Mouse (Mus musculus) neural tube, embryonic 11.5 days (tissue): ENCODE measurements around the gene Tent4b. TPM values are rescaled to one million over a fixed set of nuclear protein-coding genes. Genes with fewer than 3 reads are reported as not detected.

Experiments
- ATAC-seq: fragments of 200-750 bp; cut with Nextera tagmentation; 2 replicates; pipeline ENCODE4 v1.8.0; 2017; ENCODE audit warnings: moderate number of reproducible peaks, mild to moderate bottlenecking, moderate TSS enrichment, moderate library complexity; ENCODE audit not compliant: insufficient read depth, low FRiP score, low TSS enrichment
- DNase-seq: peaks from one replicate; pipeline ENCODE4 v3.0.0-alpha.2; 2015; ENCODE audit warnings: low spot score
- H3K27ac ChIP-seq: fragments of 300-500 bp; sonication (generic); 2 replicates; pipeline ENCODE4 v1.5.1; 2014; ENCODE audit warnings: low read depth, mild to moderate bottlenecking, low read length
- H3K27me3 ChIP-seq: fragments of 300-500 bp; sonication (generic); 2 replicates; pipeline ENCODE4 v1.6.1; 2014; ENCODE audit warnings: mild to moderate bottlenecking, low read length, mixed read lengths; ENCODE audit not compliant: control insufficient read depth, insufficient read depth
- H3K36me3 ChIP-seq: fragments of 300-500 bp; sonication (generic); 2 replicates; pipeline ENCODE4 v1.6.1; 2014; ENCODE audit warnings: mild to moderate bottlenecking, low read length, moderate library complexity, mixed read lengths; ENCODE audit not compliant: control insufficient read depth, insufficient read depth
- H3K4me1 ChIP-seq: fragments of 300-500 bp; sonication (generic); 2 replicates; pipeline ENCODE4 v1.6.1; 2014; ENCODE audit warnings: low read length, mixed read lengths; ENCODE audit not compliant: control insufficient read depth, insufficient read depth
- H3K4me2 ChIP-seq: fragments of 300-500 bp; sonication (generic); 2 replicates; pipeline ENCODE4 v1.6.1; 2014; ENCODE audit warnings: low read depth, mild to moderate bottlenecking, moderate library complexity
- H3K4me3 ChIP-seq: fragments of 300-500 bp; sonication (generic); 2 replicates; pipeline ENCODE4 v1.5.1; 2014; ENCODE audit warnings: low read depth, low read length
- H3K9ac ChIP-seq: fragments of 300-500 bp; sonication (generic); 2 replicates; pipeline ENCODE4 v1.6.1; 2014; ENCODE audit warnings: mild to moderate bottlenecking, low read length
- H3K9me3 ChIP-seq: fragments of 300-500 bp; sonication (generic); 2 replicates; pipeline ENCODE4 v1.6.1; 2016; ENCODE audit warnings: low read length; ENCODE audit not compliant: control insufficient read depth
- WGBS: fragments of 180-500 bp; shearing (Covaris S2); extraction: QIAGEN DNeasy Blood & Tissue Kit; methylation state at CpG from one replicate; pipeline ENCODE4 v1.1.7; 2014; 5-methylcytosine and 5-hydroxymethylcytosine counted together
- polyA plus RNA-seq: library from polyadenylated mRNA; unstranded; fragments of >200 nt; fragmentation: Nextera tagmentation; extraction: Ambion mirVana; gene quantifications from 2 replicates; pipeline ENCODE4 v1.2.1, GENCODE M21; 2014

Gene Tent4b
- polyA plus RNA-seq, 1 experiment from 2014 or later: 11.2 TPM

GRCm38 (mm10) chr8:88244298-88244697 lies 45.3 kb downstream of the Tent4b start:
- DNase-seq (no peak), ATAC-seq (no peak)
- Histone ChIP-seq H3K27me3 (no peaks in the 10 kb centered on the region), H3K36me3 (no peaks in the 10 kb centered on the region), H3K27ac (no peak overlapping the region), H3K4me2 (no peak overlapping the region), H3K4me3 (no peak overlapping the region), H3K4me1 (no peaks in the 10 kb centered on the region), H3K9ac (no peak overlapping the region), H3K9me3 (no peaks in the 10 kb centered on the region)
- 75% methylated on average over 4 of the region's 4 CpGs for WGBS

- H3K27ac ChIP-seq: no peak overlapping the region
- no peaks in the 10 kb centered on the region; the same call in 1 of the 2 replicates for H3K36me3 ChIP-seq
- WGBS: 77% methylated on average over 3 of the region's 3 CpGs
- no peaks in the 10 kb centered on the region for H3K4me1 ChIP-seq
- no peak overlapping the region for H3K4me3 ChIP-seq
- H3K27me3 ChIP-seq: no peaks in the 10 kb centered on the region
- no peak for ATAC-seq
- no peak overlapping the region for H3K9ac ChIP-seq
- no peaks in the 10 kb centered on the region for H3K9me3 ChIP-seq
- no peak overlapping the region for H3K4me2 ChIP-seq
- peak; percentile 51 for DNase-seq
These were observed 53.8 kb downstream of the Tent4b start for GRCm38 (mm10) chr8:88252791-88253190.

- 90% methylated on average over 7 of the region's 7 CpGs for WGBS
- no peak overlapping the region for H3K4me2 ChIP-seq
- ATAC-seq: no peak
- DNase-seq: no peak
- no peak overlapping the region for H3K27ac ChIP-seq
- no peak overlapping the region for H3K9ac ChIP-seq
- H3K4me3 ChIP-seq: no peak overlapping the region
- no peaks in the 10 kb centered on the region for H3K9me3 ChIP-seq
- no peaks in the 10 kb centered on the region for H3K4me1 ChIP-seq
- H3K27me3 ChIP-seq: no peaks in the 10 kb centered on the region
- no peaks in the 10 kb centered on the region; the same call in 1 of the 2 replicates for H3K36me3 ChIP-seq
These were observed 55.9 kb downstream of the Tent4b start for GRCm38 (mm10) chr8:88254957-88255356.

GRCm38 (mm10) chr8:88258024-88258423 lies 59.0 kb downstream of the Tent4b start:
- H3K27ac ChIP-seq: no peak overlapping the region
- WGBS: 77% methylated on average over 6 of the region's 6 CpGs
- no peak overlapping the region for H3K4me3 ChIP-seq
- no peaks in the 10 kb centered on the region for H3K4me1 ChIP-seq
- no peak overlapping the region for H3K9ac ChIP-seq
- no peak overlapping the region for H3K4me2 ChIP-seq
- ATAC-seq (no peak), DNase-seq (no peak)
- no peaks in the 10 kb centered on the region for H3K27me3 ChIP-seq
- H3K9me3 ChIP-seq: no peaks in the 10 kb centered on the region
- no peaks in the 10 kb centered on the region for H3K36me3 ChIP-seq

GRCm38 (mm10) chr8:88258544-88258943 lies 59.5 kb downstream of the Tent4b start:
- DNase-seq (no peak), ATAC-seq (no peak)
- Histone ChIP-seq H3K36me3 (no peaks in the 10 kb centered on the region), H3K4me3 (no peak overlapping the region), H3K27me3 (no peaks in the 10 kb centered on the region), H3K4me2 (no peak overlapping the region), H3K4me1 (no peaks in the 10 kb centered on the region), H3K9me3 (no peaks in the 10 kb centered on the region), H3K27ac (no peak overlapping the region), H3K9ac (no peak overlapping the region)
- WGBS: 87% methylated on average over 11 of the region's 11 CpGs

GRCm38 (mm10) chr8:88260466-88260980 lies 61.5 kb downstream of the Tent4b start:
- H3K27me3 ChIP-seq: no peaks in the 10 kb centered on the region
- H3K9ac ChIP-seq: no peak overlapping the region
- H3K4me1 ChIP-seq: no peaks in the 10 kb centered on the region
- no peak overlapping the region for H3K4me3 ChIP-seq
- WGBS: 92% methylated on average over 7 of the region's 7 CpGs
- ATAC-seq: no peak
- H3K36me3 ChIP-seq: no peaks in the 10 kb centered on the region
- no peaks in the 10 kb centered on the region for H3K9me3 ChIP-seq
- H3K27ac ChIP-seq: no peak overlapping the region
- H3K4me2 ChIP-seq: no peak overlapping the region
- DNase-seq: no peak

GRCm38 (mm10) chr8:88262831-88263635 lies 64.0 kb downstream of the Tent4b start:
- ATAC-seq (no peak), DNase-seq (no peak)
- Histone ChIP-seq H3K4me3 (no peak overlapping the region), H3K36me3 (no peaks in the 10 kb centered on the region), H3K4me1 (no peaks in the 10 kb centered on the region), H3K27me3 (no peaks in the 10 kb centered on the region), H3K27ac (no peak overlapping the region), H3K9ac (no peak overlapping the region), H3K4me2 (no peak overlapping the region), H3K9me3 (no peaks in the 10 kb centered on the region)
- WGBS: 53% methylated on average over 14 of the region's 14 CpGs

- 3% methylated on average over 2 of the region's 2 CpGs for whole genome bisulfite sequencing
- Histone ChIP-seq H3K9me3 (no peaks in the 10 kb centered on the region), H3K4me3 (no peak overlapping the region), H3K27ac (no peak overlapping the region), H3K36me3 (no peaks in the 10 kb centered on the region), H3K9ac (no peak overlapping the region), H3K27me3 (no peaks in the 10 kb centered on the region), H3K4me1 (no peaks in the 10 kb centered on the region), H3K4me2 (no peak overlapping the region)
- ATAC-seq: no peak
- no peak for DNase-seq
These were observed 66.5 kb downstream of the Tent4b start for GRCm38 (mm10) chr8:88265511-88265910.
